Mouse (Mus musculus): Measurements from ENCODE around the gene Sgms2. TPM values are rescaled to one million over a fixed set of nuclear protein-coding genes. Genes with fewer than 3 reads are reported as not detected.

The Sgms2 gene
- total RNA-seq (2012; rRNA removed) (not detected in 2 replicates), polyA plus RNA-seq (2012; ENCODE audit: insufficient read depth in 1 of 2, insufficient read length in 2 of 2, low read depth in 1 of 2, low replicate concordance in 2 of 2, missing spikeins in 1 of 2) (not detected)

- Histone ChIP-seq H3K79me2 (ENCODE audit: control insufficient read depth, insufficient read depth, low read length, poor library complexity) (no peaks in the 10 kb centered on the region), H3K9me3 (replicated peaks; ENCODE audit: insufficient read depth, low read length) (no peaks in the 10 kb centered on the region), H3K4me1 (ENCODE audit: control insufficient read depth in 1 of 2, insufficient read depth in 2 of 2, low read length in 2 of 2) (no peaks in the 10 kb centered on the region), H3K27ac (ENCODE audit: control insufficient read depth, low read depth, low read length) (no peak within 1 kb of the TSS), H3K27me3 (ENCODE audit: control insufficient read depth in 1 of 2, insufficient read depth in 2 of 2, low read length in 2 of 2) (no peaks in the 10 kb centered on the region), H3K4me3 (ENCODE audit: control insufficient read depth in 1 of 2, insufficient read depth in 1 of 2, low read depth in 2 of 2, low read length in 2 of 2) (no peak within 1 kb of the TSS), H3K36me3 (ENCODE audit: control insufficient read depth in 1 of 2, insufficient read depth in 2 of 2, low read length in 2 of 2) (no peaks in the 10 kb centered on the region), H3K9ac (ENCODE audit: control insufficient read depth, low read depth, low read length, poor library complexity, severe bottlenecking) (no peak within 1 kb of the TSS)
- no peak for TF ChIP-seq MAFK (IDR thresholded peaks at IDR 0.05; ENCODE audit: borderline replicate concordance, low read depth, low read length)
- no peak for TF ChIP-seq MYC (IDR thresholded peaks at IDR 0.05; ENCODE audit: low read depth, low read length)
- no peak for TF ChIP-seq GABPA (IDR thresholded peaks at IDR 0.05; ENCODE audit: low read depth, low read length)
- no peak for TF ChIP-seq BHLHE40 (IDR thresholded peaks at IDR 0.05; ENCODE audit: borderline replicate concordance, low read depth, low read length)
- no peak for TF ChIP-seq HCFC1 (IDR thresholded peaks at IDR 0.05; ENCODE audit: low read depth, low read length)
- no peak for TF ChIP-seq UBTF (IDR thresholded peaks at IDR 0.05; ENCODE audit: borderline replicate concordance, insufficient read depth, low read depth, low read length)
- TF ChIP-seq MXI1 (IDR thresholded peaks at IDR 0.05; ENCODE audit: low read depth, low read length), result no peak
- no peak for TF ChIP-seq CTCF (IDR thresholded peaks at IDR 0.05 in 2 of 3, conservative IDR thresholded peaks at IDR 0.05 in 1 of 3; ENCODE audit: control insufficient read depth in 1 of 3, insufficient read depth in 1 of 3, low read depth in 2 of 3, low read length in 3 of 3, poor library complexity in 1 of 3, severe bottlenecking in 1 of 3)
- TF ChIP-seq ELF1 (IDR thresholded peaks at IDR 0.05; ENCODE audit: low read depth, low read length), result no peak
- no peak for TF ChIP-seq TBP (IDR thresholded peaks at IDR 0.05; ENCODE audit: low read depth, low read length)
- no peak for DNase-seq (ENCODE audit: low read depth, low spot score)
Measured at GRCm38 (mm10) chr3:131491361-131491925, at the start of gene Sgms2. Gene Sgms2 (minus strand): TSS chr3:131491411.

- Histone ChIP-seq H3K9ac (ENCODE audit: control insufficient read depth, low read depth, low read length, poor library complexity, severe bottlenecking) (no peak overlapping the region), H3K9me3 (replicated peaks; ENCODE audit: insufficient read depth, low read length) (no peaks in the 10 kb centered on the region), H3K27me3 (ENCODE audit: control insufficient read depth in 1 of 2, insufficient read depth in 2 of 2, low read length in 2 of 2) (no peaks in the 10 kb centered on the region), H3K36me3 (ENCODE audit: control insufficient read depth in 1 of 2, insufficient read depth in 2 of 2, low read length in 2 of 2) (no peaks in the 10 kb centered on the region), H3K27ac (ENCODE audit: control insufficient read depth, low read depth, low read length) (no peak overlapping the region), H3K4me3 (ENCODE audit: control insufficient read depth in 1 of 2, insufficient read depth in 1 of 2, low read depth in 2 of 2, low read length in 2 of 2) (no peak overlapping the region), H3K4me1 (ENCODE audit: control insufficient read depth in 1 of 2, insufficient read depth in 2 of 2, low read length in 2 of 2) (no peaks in the 10 kb centered on the region), H3K79me2 (ENCODE audit: control insufficient read depth, insufficient read depth, low read length, poor library complexity) (no peaks in the 10 kb centered on the region)
- no peak for DNase-seq (ENCODE audit: low read depth, low spot score)
- TF ChIP-seq SIN3A (IDR thresholded peaks at IDR 0.05; ENCODE audit: low read length) (no peak), E2F4 (IDR thresholded peaks at IDR 0.05; ENCODE audit: borderline replicate concordance, low read depth, low read length) (no peak)
Measured at GRCm38 (mm10) chr3:131525229-131525628, 34.0 kb upstream of the Sgms2 start.

- no peaks in the 10 kb centered on the region for H3K9me3 ChIP-seq (replicated peaks; ENCODE audit: insufficient read depth, low read length)
- no peak overlapping the region for H3K27ac ChIP-seq (ENCODE audit: control insufficient read depth, low read depth, low read length)
- TF ChIP-seq POLR2A (IDR thresholded peaks at IDR 0.05; ENCODE audit: control insufficient read depth in 1 of 2, insufficient read depth in 1 of 2, low read depth in 1 of 2, low read length in 2 of 2, poor library complexity in 1 of 2) (no peak), KAT2A (conservative IDR thresholded peaks at IDR 0.05; ENCODE audit: low read depth, low read length) (no peak), MEF2A (IDR thresholded peaks at IDR 0.05; ENCODE audit: extremely low read depth, insufficient replicate concordance, low read depth, low read length, poor library complexity, severe bottlenecking) (no peak), RCOR1 (IDR thresholded peaks at IDR 0.05; ENCODE audit: low read depth, low read length) (no peak), CHD1 (IDR thresholded peaks at IDR 0.05; ENCODE audit: low read depth, low read length) (no peak), RAD21 (IDR thresholded peaks at IDR 0.05; ENCODE audit: low read depth, low read length) (no peak), ZKSCAN1 (IDR thresholded peaks at IDR 0.05; ENCODE audit: low read depth, low read length) (no peak), JUND (IDR thresholded peaks at IDR 0.05; ENCODE audit: low read depth, low read length) (no peak)
- H3K79me2 ChIP-seq (ENCODE audit: control insufficient read depth, insufficient read depth, low read length, poor library complexity), result no peaks in the 10 kb centered on the region
- H3K27me3 ChIP-seq (ENCODE audit: control insufficient read depth in 1 of 2, insufficient read depth in 2 of 2, low read length in 2 of 2), result no peaks in the 10 kb centered on the region
- DNase-seq (ENCODE audit: low read depth, low spot score), result no peak
- no peak overlapping the region for H3K4me3 ChIP-seq (ENCODE audit: control insufficient read depth in 1 of 2, insufficient read depth in 1 of 2, low read depth in 2 of 2, low read length in 2 of 2)
- H3K4me1 ChIP-seq (ENCODE audit: control insufficient read depth in 1 of 2, insufficient read depth in 2 of 2, low read length in 2 of 2), result no peaks in the 10 kb centered on the region
- no peak overlapping the region for H3K9ac ChIP-seq (ENCODE audit: control insufficient read depth, low read depth, low read length, poor library complexity, severe bottlenecking)
- no peaks in the 10 kb centered on the region for H3K36me3 ChIP-seq (ENCODE audit: control insufficient read depth in 1 of 2, insufficient read depth in 2 of 2, low read length in 2 of 2)
Measured at GRCm38 (mm10) chr3:131524779-131525178, 33.6 kb upstream of the Sgms2 start.
